Mouse (Mus musculus) brain, embryonic 14.5 days (tissue): Measurements from ENCODE around the gene Enpp6.

Experiments used
- CTCF ChIP-seq: fragments of 200-500 bp; IDR thresholded peaks from 2 replicates; pipeline ENCODE4 v1.5.1; 2012; ENCODE audit warnings: inconsistent platforms, mild to moderate bottlenecking, moderate library complexity, borderline replicate concordance; ENCODE audit not compliant: insufficient read depth, insufficient read length; ENCODE audit errors: extremely low read depth
- POLR2A ChIP-seq: fragments of 200-500 bp; IDR thresholded peaks from 2 replicates; pipeline ENCODE4 v1.6.1; 2012; ENCODE audit warnings: mild to moderate bottlenecking, inconsistent platforms, borderline replicate concordance; ENCODE audit not compliant: poor library complexity, insufficient read depth, insufficient read length, severe bottlenecking; ENCODE audit errors: extremely low read depth

DNA sequence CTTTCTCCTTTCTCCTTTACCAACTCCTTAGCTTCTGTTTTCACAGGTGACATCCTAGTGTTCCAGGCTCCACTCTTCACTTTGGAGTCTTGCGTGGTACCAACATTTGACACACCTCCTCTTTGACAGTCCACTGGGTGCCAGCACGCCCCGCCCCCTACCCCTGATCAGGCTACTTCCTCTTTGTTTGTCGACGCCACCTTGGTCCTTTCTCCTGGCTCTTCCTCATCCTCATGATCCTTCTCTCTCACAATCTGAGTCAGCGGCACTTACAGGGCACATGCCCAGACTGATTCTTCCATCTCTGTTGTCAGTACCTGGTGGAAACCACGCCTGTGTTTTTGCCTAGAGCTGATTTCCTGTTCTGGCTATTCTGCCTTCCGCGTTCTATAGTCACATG lies 5.9 kb downstream of the Enpp6 start:
- TF ChIP-seq CTCF, result no peak
- no peak for TF ChIP-seq POLR2A
